Mouse (Mus musculus) myocyte (in vitro differentiated cells): ENCODE data around the gene Saa2.

Experiments
- CEBPB ChIP-seq: IDR thresholded peaks from 2 replicates; pipeline ENCODE4 v1.6.1; 2011; ENCODE audit warnings: mild to moderate bottlenecking, moderate library complexity; ENCODE audit not compliant: poor library complexity, insufficient read depth, severe bottlenecking
- E2F4 ChIP-seq: IDR thresholded peaks from one replicate; pipeline ENCODE4 v1.6.1; 2011; ENCODE audit warnings: mild to moderate bottlenecking, control low read depth, moderate library complexity; ENCODE audit not compliant: insufficient read depth
- MAX ChIP-seq: IDR thresholded peaks from one replicate; pipeline ENCODE4 v1.6.1; 2011; ENCODE audit warnings: low read depth, mild to moderate bottlenecking, control low read depth
- MYOD1 ChIP-seq, 3 experiments: IDR thresholded peaks; one replicate each; pipeline ENCODE4 v1.6.1; 2011; ENCODE audit warnings: control low read depth in 2 of 3, low read depth in 2 of 3, mild to moderate bottlenecking in 2 of 3, moderate library complexity in 1 of 3; ENCODE audit not compliant: insufficient read length in 2 of 3, control insufficient read depth in 1 of 3
- MYOG ChIP-seq, 3 experiments: IDR thresholded peaks; one replicate each; pipeline ENCODE4 v1.6.1; 2011; ENCODE audit warnings: control low read depth in 2 of 3, low read depth in 2 of 3, mild to moderate bottlenecking in 2 of 3; ENCODE audit not compliant: insufficient read length in 2 of 3, control insufficient read depth in 1 of 3, insufficient read depth in 1 of 3
- POLR2A ChIP-seq: IDR thresholded peaks from one replicate; pipeline ENCODE4 v1.6.1; 2011; ENCODE audit warnings: low read depth, mild to moderate bottlenecking, control low read depth, moderate library complexity; ENCODE audit not compliant: insufficient read length
- POLR2AphosphoS2 ChIP-seq: IDR thresholded peaks from one replicate; pipeline ENCODE4 v1.6.1; 2011; ENCODE audit warnings: low read depth, control low read depth; ENCODE audit not compliant: insufficient read length
- REST ChIP-seq: IDR thresholded peaks from one replicate; pipeline ENCODE4 v1.6.1; 2011; ENCODE audit warnings: mild to moderate bottlenecking, control low read depth, moderate library complexity; ENCODE audit not compliant: insufficient read depth, insufficient read length
- SRF ChIP-seq: IDR thresholded peaks from one replicate; pipeline ENCODE4 v1.6.1; 2011; ENCODE audit warnings: low read depth; ENCODE audit not compliant: control insufficient read depth, insufficient read length
- TCF12 ChIP-seq: IDR thresholded peaks from one replicate; pipeline ENCODE4 v1.6.1; 2011; ENCODE audit warnings: mild to moderate bottlenecking, control low read depth; ENCODE audit not compliant: poor library complexity, insufficient read depth, severe bottlenecking
- USF1 ChIP-seq: IDR thresholded peaks from one replicate; pipeline ENCODE4 v1.6.1; 2011; ENCODE audit warnings: low read depth, mild to moderate bottlenecking, control low read depth, moderate library complexity

DNA sequence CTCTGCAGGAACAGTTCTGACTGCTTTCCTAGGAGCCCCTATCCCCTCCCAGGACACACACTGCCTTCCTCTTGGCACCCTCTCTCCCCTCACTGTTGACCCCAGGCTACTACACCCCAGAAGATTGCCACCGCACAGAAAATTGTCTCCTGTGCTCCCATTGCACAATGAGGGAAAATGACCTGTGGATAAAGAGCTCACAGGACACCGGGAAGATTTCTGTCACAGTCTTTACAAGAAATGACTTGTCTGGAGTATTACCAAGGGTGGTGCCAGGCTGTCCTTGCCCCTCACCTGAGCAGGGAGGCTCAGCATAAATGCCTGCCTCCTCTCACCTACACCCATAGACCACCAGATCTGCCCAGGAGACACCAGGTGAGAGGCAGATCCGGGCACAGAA, at the start of gene Saa2:
- TF ChIP-seq POLR2A = no peak
- TF ChIP-seq E2F4 = no peak
- no peak for TF ChIP-seq USF1
- TF ChIP-seq POLR2AphosphoS2 = no peak
- no peak for TF ChIP-seq MAX
- TF ChIP-seq MYOG (IDR thresholded peaks at IDR 0.05; ENCODE audit: control insufficient read depth in 1 of 3, insufficient read depth in 1 of 3, insufficient read length in 2 of 3, low read depth in 2 of 3) = no peak
- TF ChIP-seq CEBPB = no peak
- no peak for TF ChIP-seq SRF
- TF ChIP-seq TCF12 = no peak
- TF ChIP-seq MYOD1 (IDR thresholded peaks at IDR 0.05; ENCODE audit: control insufficient read depth in 1 of 3, insufficient read length in 2 of 3, low read depth in 2 of 3) = no peak
- TF ChIP-seq REST = no peak
